Mouse (Mus musculus) myocyte (in vitro differentiated cells): ENCODE data around the gene Drap1. TPM values are rescaled to one million over a fixed set of nuclear protein-coding genes. Genes with fewer than 3 reads are reported as not detected.

Source experiments
- H3K27me3 ChIP-seq: one replicate; pipeline ENCODE4 v1.6.1; 2011; ENCODE audit not compliant: control insufficient read depth, insufficient read depth, insufficient read length
- H3K36me3 ChIP-seq: one replicate; pipeline ENCODE4 v1.6.1; 2011; ENCODE audit not compliant: control insufficient read depth, insufficient read depth
- H3K4me2 ChIP-seq: one replicate; pipeline ENCODE4 v1.6.1; 2011; ENCODE audit warnings: low read depth, control low read depth
- H3K4me3 ChIP-seq: one replicate; pipeline ENCODE4 v1.5.1; 2011; ENCODE audit warnings: mild to moderate bottlenecking, control low read depth, moderate library complexity
- H3K79me2 ChIP-seq: one replicate; pipeline ENCODE4 v1.6.1; 2011; ENCODE audit not compliant: control insufficient read depth, insufficient read depth
- H3ac ChIP-seq: one replicate; pipeline ENCODE4 v1.6.1; 2011; ENCODE audit not compliant: control insufficient read depth, insufficient read length
- CEBPB ChIP-seq: IDR thresholded peaks from 2 replicates; pipeline ENCODE4 v1.6.1; 2011; ENCODE audit warnings: mild to moderate bottlenecking, moderate library complexity; ENCODE audit not compliant: poor library complexity, insufficient read depth, severe bottlenecking
- E2F4 ChIP-seq: IDR thresholded peaks from one replicate; pipeline ENCODE4 v1.6.1; 2011; ENCODE audit warnings: mild to moderate bottlenecking, control low read depth, moderate library complexity; ENCODE audit not compliant: insufficient read depth
- MAX ChIP-seq: IDR thresholded peaks from one replicate; pipeline ENCODE4 v1.6.1; 2011; ENCODE audit warnings: low read depth, mild to moderate bottlenecking, control low read depth
- MYOD1 ChIP-seq, 3 experiments: IDR thresholded peaks; one replicate each; pipeline ENCODE4 v1.6.1; 2011; ENCODE audit warnings: control low read depth in 2 of 3, low read depth in 2 of 3, mild to moderate bottlenecking in 2 of 3, moderate library complexity in 1 of 3; ENCODE audit not compliant: insufficient read length in 2 of 3, control insufficient read depth in 1 of 3
- MYOG ChIP-seq, 3 experiments: IDR thresholded peaks; one replicate each; pipeline ENCODE4 v1.6.1; 2011; ENCODE audit warnings: control low read depth in 2 of 3, low read depth in 2 of 3, mild to moderate bottlenecking in 2 of 3; ENCODE audit not compliant: insufficient read length in 2 of 3, control insufficient read depth in 1 of 3, insufficient read depth in 1 of 3
- POLR2A ChIP-seq: IDR thresholded peaks from one replicate; pipeline ENCODE4 v1.6.1; 2011; ENCODE audit warnings: low read depth, mild to moderate bottlenecking, control low read depth, moderate library complexity; ENCODE audit not compliant: insufficient read length
- POLR2AphosphoS2 ChIP-seq: IDR thresholded peaks from one replicate; pipeline ENCODE4 v1.6.1; 2011; ENCODE audit warnings: low read depth, control low read depth; ENCODE audit not compliant: insufficient read length
- REST ChIP-seq: IDR thresholded peaks from one replicate; pipeline ENCODE4 v1.6.1; 2011; ENCODE audit warnings: mild to moderate bottlenecking, control low read depth, moderate library complexity; ENCODE audit not compliant: insufficient read depth, insufficient read length
- SRF ChIP-seq: IDR thresholded peaks from one replicate; pipeline ENCODE4 v1.6.1; 2011; ENCODE audit warnings: low read depth; ENCODE audit not compliant: control insufficient read depth, insufficient read length
- TCF12 ChIP-seq: IDR thresholded peaks from one replicate; pipeline ENCODE4 v1.6.1; 2011; ENCODE audit warnings: mild to moderate bottlenecking, control low read depth; ENCODE audit not compliant: poor library complexity, insufficient read depth, severe bottlenecking
- TCF3 ChIP-seq: IDR thresholded peaks from one replicate; pipeline ENCODE4 v1.6.1; 2011; ENCODE audit warnings: low read depth, control low read depth; ENCODE audit not compliant: insufficient read length
- USF1 ChIP-seq: IDR thresholded peaks from one replicate; pipeline ENCODE4 v1.6.1; 2011; ENCODE audit warnings: low read depth, mild to moderate bottlenecking, control low read depth, moderate library complexity
- polyA plus RNA-seq: library from polyadenylated mRNA; unstranded; fragments of >200 nt; fragmentation: generic; extraction: Trizol; gene quantifications from one replicate; pipeline ENCODE4 v1.2.1, GENCODE M21; 2012; ENCODE audit warnings: missing spikeins

Gene Drap1
- polyA plus RNA-seq = 481 TPM

- TF ChIP-seq MYOG (IDR thresholded peaks at IDR 0.05; ENCODE audit: control insufficient read depth in 1 of 3, insufficient read depth in 1 of 3, insufficient read length in 2 of 3, low read depth in 2 of 3) = no peak
- peak; percentile 64 for TF ChIP-seq POLR2A
- Histone ChIP-seq H3K4me2 (peak within 1 kb of the TSS; percentile 98), H3K27me3 (no peaks in the 10 kb centered on the region), H3K36me3 (peaks cover 18% of the 10 kb centered on the region), H3K4me3 (peak within 1 kb of the TSS; percentile 68), H3ac (peak within 1 kb of the TSS; percentile 83), H3K79me2 (peaks cover 31% of the 10 kb centered on the region)
Measured at GRCm38 (mm10) chr19:5424782-5425741, at the start of gene Drap1, which contains the start of gene AI837181. Gene Drap1, minus strand, starts transcription at chr19:5424979. Gene AI837181, plus strand, starts transcription at chr19:5425144.

- Histone ChIP-seq H3K27me3 (no peaks in the 10 kb centered on the region), H3K4me2 (peak within 1 kb of the TSS; percentile 95), H3ac (peak within 1 kb of the TSS; percentile 75), H3K4me3 (peak within 1 kb of the TSS; percentile 62), H3K36me3 (peaks cover 5% of the 10 kb centered on the region), H3K79me2 (peaks cover 19% of the 10 kb centered on the region)
- TF ChIP-seq USF1 (no peak), POLR2AphosphoS2 (peak; percentile 90), TCF3 (no peak), REST (no peak), MAX (no peak), TCF12 (no peak), MYOD1 (IDR thresholded peaks at IDR 0.05; ENCODE audit: control insufficient read depth in 1 of 3, insufficient read length in 2 of 3, low read depth in 2 of 3) (no peak), MYOG (IDR thresholded peaks at IDR 0.05; ENCODE audit: control insufficient read depth in 1 of 3, insufficient read depth in 1 of 3, insufficient read length in 2 of 3, low read depth in 2 of 3) (peak in 1 of 3 experiments; percentile 20), POLR2A (peak; percentile 78), E2F4 (no peak), CEBPB (no peak), SRF (no peak)
Measured at GRCm38 (mm10) chr19:5473720-5474119, 48.9 kb upstream of the Drap1 start, which contains the start of gene Efemp2. Gene Efemp2, plus strand, starts transcription at chr19:5473954.

- no peak overlapping the region for H3ac ChIP-seq
- no peak for TF ChIP-seq USF1
- TF ChIP-seq TCF3 = no peak
- no peak for TF ChIP-seq CEBPB
- TF ChIP-seq SRF = no peak
- no peak for TF ChIP-seq MYOG (IDR thresholded peaks at IDR 0.05; ENCODE audit: control insufficient read depth in 1 of 3, insufficient read depth in 1 of 3, insufficient read length in 2 of 3, low read depth in 2 of 3)
- peak overlapping the region; percentile 95 for H3K4me2 ChIP-seq
- no peaks in the 10 kb centered on the region for H3K36me3 ChIP-seq
- H3K4me3 ChIP-seq = peak overlapping the region; percentile 62
- H3K27me3 ChIP-seq = no peaks in the 10 kb centered on the region
- H3K79me2 ChIP-seq = peaks cover 19% of the 10 kb centered on the region
Measured at GRCm38 (mm10) chr19:5472857-5473256, 48.1 kb upstream of the Drap1 start.

- H3K36me3 ChIP-seq = peaks cover 1% of the 10 kb centered on the region
- TF ChIP-seq TCF12 (no peak), REST (no peak), POLR2AphosphoS2 (no peak), POLR2A (no peak), MAX (no peak), MYOG (IDR thresholded peaks at IDR 0.05; ENCODE audit: control insufficient read depth in 1 of 3, insufficient read depth in 1 of 3, insufficient read length in 2 of 3, low read depth in 2 of 3) (no peak), SRF (no peak), MYOD1 (IDR thresholded peaks at IDR 0.05; ENCODE audit: control insufficient read depth in 1 of 3, insufficient read length in 2 of 3, low read depth in 2 of 3) (no peak), E2F4 (no peak), USF1 (no peak), TCF3 (no peak), CEBPB (no peak)
- H3K4me2 ChIP-seq = no peak overlapping the region
- H3K27me3 ChIP-seq = no peaks in the 10 kb centered on the region
- no peak overlapping the region for H3K4me3 ChIP-seq
- H3K79me2 ChIP-seq = peaks cover 19% of the 10 kb centered on the region
- no peak overlapping the region for H3ac ChIP-seq
Measured at GRCm38 (mm10) chr19:5471846-5472245, 47.1 kb upstream of the Drap1 start.

- Histone ChIP-seq H3K36me3 (peaks cover 18% of the 10 kb centered on the region), H3K4me2 (no peak within 1 kb of the TSS), H3K27me3 (no peaks in the 10 kb centered on the region), H3K4me3 (no peak within 1 kb of the TSS), H3ac (no peak within 1 kb of the TSS), H3K79me2 (no peaks in the 10 kb centered on the region)
- TF ChIP-seq POLR2A = peak; percentile 20
- no peak for TF ChIP-seq REST
- peak; percentile 58 for TF ChIP-seq POLR2AphosphoS2
- no peak for TF ChIP-seq TCF3
- TF ChIP-seq MYOD1 (IDR thresholded peaks at IDR 0.05; ENCODE audit: control insufficient read depth in 1 of 3, insufficient read length in 2 of 3, low read depth in 2 of 3) = peak in 1 of 3 experiments; percentile 4
- no peak for TF ChIP-seq USF1
- TF ChIP-seq MYOG (IDR thresholded peaks at IDR 0.05; ENCODE audit: control insufficient read depth in 1 of 3, insufficient read depth in 1 of 3, insufficient read length in 2 of 3, low read depth in 2 of 3) = no peak
- no peak for TF ChIP-seq CEBPB
- TF ChIP-seq TCF12 = no peak
- TF ChIP-seq E2F4 = no peak
Measured at GRCm38 (mm10) chr19:5468374-5468773, 43.6 kb upstream of the Drap1 start, which contains the start of gene Ctsw. Gene Ctsw, minus strand, starts transcription at chr19:5468507.
